Mouse (Mus musculus): Measurements from ENCODE around the gene Arl8b.
A peak's percentile ranks its signal among the peaks of the same experiment; 100 is the strongest.

DNA sequence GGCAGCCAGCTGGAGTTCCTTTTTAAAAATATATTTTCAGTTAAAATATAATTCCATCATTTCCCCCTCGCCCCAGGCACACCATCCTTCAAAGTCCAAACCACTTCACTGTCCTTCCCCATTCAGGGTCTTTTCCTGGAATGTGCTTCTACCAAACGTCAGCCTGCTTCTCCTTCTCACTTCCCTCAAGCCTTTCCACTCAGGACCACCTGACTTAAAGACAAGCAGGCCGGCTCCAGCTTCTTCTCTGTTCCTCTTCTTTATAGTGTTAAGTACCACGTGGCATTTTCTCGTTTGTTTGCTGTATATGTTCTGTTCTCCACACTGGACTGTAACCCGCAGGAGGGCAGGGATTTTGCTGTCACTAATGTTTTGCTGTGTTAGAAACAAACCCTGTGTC is 1.0 kb upstream of the Arl8b start:
- TF ChIP-seq POLR2A (IDR thresholded peaks at IDR 0.05; ENCODE audit: control insufficient read depth in 1 of 2, insufficient read depth in 1 of 2, low read depth in 1 of 2, low read length in 2 of 2, poor library complexity in 1 of 2) = no peak
- TF ChIP-seq TAL1 (IDR thresholded peaks at IDR 0.05; ENCODE audit: low read length) = no peak
- TF ChIP-seq CTCF (IDR thresholded peaks at IDR 0.05 in 2 of 3, conservative IDR thresholded peaks at IDR 0.05 in 1 of 3; ENCODE audit: control insufficient read depth in 1 of 3, insufficient read depth in 1 of 3, low read depth in 2 of 3, low read length in 3 of 3, poor library complexity in 1 of 3, severe bottlenecking in 1 of 3) = no peak
- TF ChIP-seq SMC3 (IDR thresholded peaks at IDR 0.05; ENCODE audit: low read depth, low read length) = no peak
- TF ChIP-seq ZNF384 (IDR thresholded peaks at IDR 0.05; ENCODE audit: low read depth, low read length) = no peak
- no peak for TF ChIP-seq E2F4 (IDR thresholded peaks at IDR 0.05; ENCODE audit: borderline replicate concordance, low read depth, low read length)
- no peak for TF ChIP-seq EP300 (IDR thresholded peaks at IDR 0.05; ENCODE audit: low read depth in 1 of 2, low read length in 2 of 2)
- TF ChIP-seq CHD1 (IDR thresholded peaks at IDR 0.05; ENCODE audit: low read depth, low read length) = no peak
- TF ChIP-seq TBP (IDR thresholded peaks at IDR 0.05; ENCODE audit: low read depth, low read length) = peak; percentile 49; the same call in 1 of the 2 replicates
- TF ChIP-seq POLR2AphosphoS2 (IDR thresholded peaks at IDR 0.05; ENCODE audit: low read length) = no peak
